Mouse (Mus musculus): ENCODE measurements around the gene Plin3.

- TF ChIP-seq CTCF (IDR thresholded peaks at IDR 0.05; ENCODE audit: borderline replicate concordance, control insufficient read depth, extremely low read depth, insufficient read depth, low read length, poor library complexity), result 0 out of 2 replicates have a peak, but pooled peaks have one; percentile 18
- TF ChIP-seq POLR2A (IDR thresholded peaks at IDR 0.05; ENCODE audit: control insufficient read depth, extremely low read depth, insufficient read depth, low read length, poor library complexity), result no peak
Observed at GRCm38 (mm10) chr17:56251136-56251829, 41.4 kb downstream of the Plin3 start.
